Mouse (Mus musculus): ENCODE measurements around the gene Gm1113.

GRCm38 (mm10) chr9:35561583-35561982, 43.5 kb upstream of the Gm1113 start:
- no peak for TF ChIP-seq CTCF (IDR thresholded peaks at IDR 0.05; ENCODE audit: low read depth, low read length)
- no peak for TF ChIP-seq POLR2A (IDR thresholded peaks at IDR 0.05; ENCODE audit: borderline replicate concordance, low read depth, low read length)
